Mouse (Mus musculus): ENCODE measurements around the gene Dcaf7.
"Not testable (repeated sequence)": the region's sequence is repeated elsewhere in the genome, so short reads cannot be mapped to it uniquely, and the experiment has no call there.

Dcaf7 gene

GRCm38 (mm10) chr11:106044349-106044748 is 7.7 kb downstream of the Dcaf7 start:
- in situ Hi-C loops (cut with MboI, MseI), result no loop called here

GRCm38 (mm10) chr11:106045256-106045655 is 8.6 kb downstream of the Dcaf7 start:
- in situ Hi-C loops (cut with MboI, MseI), result no loop called here

GRCm38 (mm10) chr11:106045780-106046179 is 9.1 kb downstream of the Dcaf7 start:
- in situ Hi-C loops (cut with MboI, MseI), result no loop called here

- in situ Hi-C loops (cut with MboI, MseI), result no loop called here
These were observed 9.9 kb downstream of the Dcaf7 start for GRCm38 (mm10) chr11:106046584-106046983.

GRCm38 (mm10) chr11:106053921-106054320 is 17.2 kb downstream of the Dcaf7 start:
- in situ Hi-C loops (cut with MboI, MseI), result loop anchor here (5.0 kb wide), 1 partner anchor 93 kb away; no protein-coding TSS in a partner anchor

GRCm38 (mm10) chr11:106054600-106054999 is 17.9 kb downstream of the Dcaf7 start:
- in situ Hi-C loops (cut with MboI, MseI), result loop anchor here (5.0 kb wide), 1 partner anchor 93 kb away; no protein-coding TSS in a partner anchor

GRCm38 (mm10) chr11:106055341-106055740 is 18.7 kb downstream of the Dcaf7 start:
- in situ Hi-C loops (cut with MboI, MseI), result no loop called here

GRCm38 (mm10) chr11:106056819-106057491 is 20.3 kb downstream of the Dcaf7 start:
- in situ Hi-C loops (cut with MboI, MseI), result no loop called here

GRCm38 (mm10) chr11:106058020-106058419 is 21.3 kb downstream of the Dcaf7 start:
- in situ Hi-C loops (cut with MboI, MseI), result no loop called here

- in situ Hi-C loops (cut with MboI, MseI), result no loop called here
These were observed 23.9 kb downstream of the Dcaf7 start for GRCm38 (mm10) chr11:106060549-106060948.

- in situ Hi-C loops (cut with MboI, MseI), result no loop called here
These were observed 24.6 kb downstream of the Dcaf7 start for GRCm38 (mm10) chr11:106061311-106061710.

GRCm38 (mm10) chr11:106063756-106064155 is 27.1 kb downstream of the Dcaf7 start:
- in situ Hi-C loops (cut with MboI, MseI), result no loop called here

- in situ Hi-C loops (cut with MboI, MseI), result no loop called here
These were observed 28.6 kb downstream of the Dcaf7 start for GRCm38 (mm10) chr11:106065073-106065922.

GRCm38 (mm10) chr11:106065923-106066571 is 29.4 kb downstream of the Dcaf7 start, which contains the start of gene Taco1:
Taco1 (plus strand) TSS chr11:106066061.
- in situ Hi-C loops (cut with MboI, MseI), result no loop called here

- in situ Hi-C loops (cut with MboI, MseI), result not testable (repeated sequence)
These were observed 29.9 kb downstream of the Dcaf7 start for GRCm38 (mm10) chr11:106066616-106067015.

GRCm38 (mm10) chr11:106073774-106074173 is 37.1 kb downstream of the Dcaf7 start:
- in situ Hi-C loops (cut with MboI, MseI), result loop anchor here (5.0 kb wide), 1 partner anchor 36 kb away; the partner anchor contains the start of gene Dcaf7

GRCm38 (mm10) chr11:106076321-106076720 is 39.6 kb downstream of the Dcaf7 start:
- in situ Hi-C loops (cut with MboI, MseI), result no loop called here

GRCm38 (mm10) chr11:106083708-106084701 is 47.3 kb downstream of the Dcaf7 start, which contains the start of gene Map3k3:
Map3k3 (plus strand) TSS chr11:106084613.
- in situ Hi-C loops (cut with MboI, MseI), result no loop called here

GRCm38 (mm10) chr11:106084911-106085561 is 48.4 kb downstream of the Dcaf7 start:
- in situ Hi-C loops (cut with MboI, MseI), result no loop called here

- in situ Hi-C loops (cut with MboI, MseI), result no loop called here
These were observed 61.6 kb downstream of the Dcaf7 start for GRCm38 (mm10) chr11:106098223-106098622.
